Mouse (Mus musculus) heart, postnatal 0 days (tissue): Measurements from ENCODE around the gene Vmp1.

ENCODE experiments used
- CTCF ChIP-seq: IDR thresholded peaks from 2 replicates; pipeline ENCODE4 v1.5.1; 2016; ENCODE audit warnings: antibody characterized with exemption, control low read depth, low read depth
- EP300 ChIP-seq: IDR thresholded peaks from 2 replicates; pipeline ENCODE4 v1.6.1; 2016; ENCODE audit warnings: antibody characterized with exemption, low read depth

- TF ChIP-seq CTCF (no peak), EP300 (no peak)
These were observed 56.0 kb downstream of the Vmp1 start for GRCm38 (mm10) chr11:86627649-86628048.
